Mouse (Mus musculus) embryonic fibroblast, embryonic 13.5 days (primary cell): ENCODE measurements at regions not wholly inside any gene's neighbourhood (a gene's known extent, or its start where the extent isn't known, plus 50 kb on each side); places are given as distances from the start of the nearest gene placed in this dataset.

Experiments used
- CTCF ChIP-seq: IDR thresholded peaks from 2 replicates; pipeline ENCODE4 v1.5.1; 2011; ENCODE audit warnings: mild to moderate bottlenecking, control low read depth, low read length, moderate library complexity, borderline replicate concordance; ENCODE audit not compliant: insufficient read depth
- POLR2A ChIP-seq: IDR thresholded peaks from 2 replicates; pipeline ENCODE4 v1.6.1; 2011; ENCODE audit warnings: low read depth, mild to moderate bottlenecking, control low read depth, low read length, moderate library complexity

DNA sequence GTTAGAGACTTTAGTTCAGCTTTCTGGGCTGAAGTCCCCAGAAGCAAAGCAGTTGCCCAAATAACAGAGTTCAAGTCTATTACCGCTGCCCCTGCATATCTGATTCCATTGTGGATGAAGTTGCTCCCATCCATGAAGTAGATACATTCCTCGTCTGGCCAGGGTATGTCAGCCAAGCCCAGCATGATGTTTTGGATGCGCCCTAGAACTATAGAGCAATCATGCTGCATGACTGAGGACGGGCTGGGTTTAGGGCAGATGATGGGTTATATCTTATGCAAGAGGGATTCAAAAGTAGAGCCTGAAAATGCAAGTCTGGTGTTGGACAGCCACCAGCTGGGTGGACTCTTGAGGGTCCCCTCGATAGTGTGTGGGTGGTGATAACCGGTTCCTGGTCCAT lies 288.6 kb downstream of the Lyplal1 start:
- TF ChIP-seq CTCF (no peak), POLR2A (no peak)
